Mouse (Mus musculus) forebrain, embryonic 10.5 days (tissue): ENCODE data around the gene Alox12b. TPM values are rescaled to one million over a fixed set of nuclear protein-coding genes. Genes with fewer than 3 reads are reported as not detected.
A peak's percentile ranks its signal among the peaks of the same experiment; 100 is the strongest.

Experiments
- DNase-seq: peaks from one replicate; pipeline ENCODE4 v3.0.0-alpha.2; 2017; ENCODE audit warnings: low spot score; ENCODE audit errors: extremely low spot score
- H3K27ac ChIP-seq: fragments of 300-500 bp; sonication (generic); 2 replicates; pipeline ENCODE4 v1.5.1; 2016; ENCODE audit warnings: mild to moderate bottlenecking
- H3K27me3 ChIP-seq: fragments of 300-500 bp; sonication (generic); 2 replicates; pipeline ENCODE4 v1.6.1; 2016; ENCODE audit warnings: mild to moderate bottlenecking; ENCODE audit not compliant: poor library complexity, severe bottlenecking
- H3K36me3 ChIP-seq: fragments of 300-500 bp; sonication (generic); replicated peaks from 2 replicates; pipeline ENCODE4 v1.6.1; 2016; ENCODE audit warnings: mild to moderate bottlenecking, moderate library complexity
- H3K4me1 ChIP-seq: fragments of 300-500 bp; sonication (generic); 2 replicates; pipeline ENCODE4 v1.6.1; 2016
- H3K4me3 ChIP-seq: fragments of 300-500 bp; sonication (generic); 2 replicates; pipeline ENCODE4 v1.5.1; 2016; ENCODE audit warnings: mild to moderate bottlenecking, moderate library complexity
- H3K9me3 ChIP-seq: fragments of 300-500 bp; sonication (generic); 2 replicates; pipeline ENCODE4 v1.6.1; 2016; ENCODE audit warnings: mild to moderate bottlenecking, moderate library complexity
- WGBS: fragments of 180-500 bp; shearing (Covaris S2); methylation state at CpG from one replicate; pipeline ENCODE4 v1.1.7; 2016; 5-methylcytosine and 5-hydroxymethylcytosine counted together
- polyA plus RNA-seq: library from polyadenylated mRNA; unstranded; fragments of >200 nt; fragmentation: Nextera tagmentation; extraction: Ambion mirVana; gene quantifications from 2 replicates; pipeline ENCODE4 v1.2.1, GENCODE M21; 2016

Alox12b gene
- polyA plus RNA-seq, result 0.05 TPM in 1 of 2 replicates, not detected in the other

DNA sequence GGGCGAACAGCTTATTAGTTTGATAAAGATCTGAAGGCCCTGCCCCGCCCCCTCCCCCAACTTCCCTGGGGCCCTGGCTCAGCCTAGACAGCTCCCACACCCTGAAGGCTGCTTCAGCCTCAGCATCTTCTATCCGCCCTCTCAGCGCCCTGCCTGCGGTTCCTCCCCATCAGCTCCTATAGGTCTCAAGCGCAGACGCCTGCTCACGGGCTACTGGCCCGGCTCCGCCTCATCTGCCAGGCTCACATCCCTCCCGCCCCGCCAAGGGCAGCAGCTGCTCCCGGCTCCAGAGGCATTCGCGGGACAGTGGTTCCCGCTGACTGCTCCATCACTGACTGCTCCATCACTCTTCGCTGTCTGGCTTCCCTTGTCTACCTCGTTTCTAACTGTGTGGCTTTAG, at the start of gene Alox12b:
Alox12b (plus strand) TSS at position 190 of the 400 bp plus-strand sequence.
- peak; percentile 37 for DNase-seq
- Histone ChIP-seq H3K36me3 (no peaks in the 10 kb centered on the region), H3K27ac (peak within 1 kb of the TSS; percentile 8; the same call in 1 of the 2 replicates), H3K9me3 (no peaks in the 10 kb centered on the region), H3K4me3 (peak within 1 kb of the TSS; percentile 33), H3K27me3 (peaks cover 66% of the 10 kb centered on the region), H3K4me1 (peaks cover 12% of the 10 kb centered on the region)
- WGBS, result 5% methylated on average over 18 of the region's 18 CpGs

DNA sequence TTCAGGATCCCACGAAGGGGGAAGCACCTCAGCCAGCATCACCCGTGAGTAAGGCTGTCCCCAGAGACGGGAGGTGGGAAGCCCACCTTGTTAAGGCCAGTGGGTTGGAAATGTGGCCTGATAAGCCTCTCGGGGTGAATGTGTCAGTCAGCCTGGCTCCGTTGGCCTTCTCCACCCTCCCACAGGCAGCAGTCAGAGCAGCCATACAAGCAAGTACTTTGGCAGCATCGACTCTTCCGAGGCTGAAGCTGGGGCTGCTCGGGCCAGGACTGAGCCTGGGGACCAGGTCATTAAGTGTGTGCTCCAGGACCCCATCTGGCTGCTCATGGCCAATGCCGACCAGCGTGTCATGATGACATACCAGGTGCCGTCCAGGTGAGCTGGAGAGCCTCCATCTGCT, 49.1 kb upstream of the Alox12b start:
- WGBS, result 91% methylated on average over 11 of the region's 11 CpGs
- Histone ChIP-seq H3K27ac (no peak overlapping the region), H3K36me3 (peaks cover 70% of the 10 kb centered on the region)

DNA sequence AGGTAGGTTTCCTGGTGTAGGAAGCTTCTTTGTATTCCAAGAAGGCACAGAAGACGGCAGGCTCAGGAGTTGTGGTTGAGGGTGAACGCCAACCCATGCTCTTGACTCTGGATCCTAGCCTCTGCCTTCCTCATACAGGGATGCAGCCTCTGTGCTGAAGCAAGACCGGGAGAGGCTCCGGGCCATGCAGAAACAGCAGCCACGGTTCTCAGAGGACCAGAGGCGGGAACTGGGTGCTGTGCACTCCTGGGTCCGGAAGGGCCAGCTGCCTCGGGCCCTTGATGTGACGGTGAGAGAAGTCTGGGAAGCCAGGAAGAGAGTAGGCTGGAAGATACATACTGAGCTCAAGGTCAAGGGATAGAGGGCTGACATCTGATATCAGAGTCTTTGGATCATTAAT, 48.6 kb upstream of the Alox12b start:
- DNase-seq, result no peak
- Histone ChIP-seq H3K27me3 (peaks cover 19% of the 10 kb centered on the region), H3K27ac (no peak overlapping the region), H3K4me1 (peaks cover 28% of the 10 kb centered on the region), H3K9me3 (no peaks in the 10 kb centered on the region), H3K4me3 (0 out of 2 replicates have a peak overlapping the region, but pooled peaks have one; percentile 10), H3K36me3 (peaks cover 64% of the 10 kb centered on the region)
- 94% methylated on average over 9 of the region's 9 CpGs for WGBS

More for the DNA sequence above, 49.1 kb upstream of the Alox12b start:
- H3K4me1 ChIP-seq, result peaks cover 28% of the 10 kb centered on the region
- H3K9me3 ChIP-seq, result no peaks in the 10 kb centered on the region
- no peak for DNase-seq
- H3K4me3 ChIP-seq, result peak overlapping the region; percentile 18; the same call in 1 of the 2 replicates
- peaks cover 13% of the 10 kb centered on the region for H3K27me3 ChIP-seq

DNA sequence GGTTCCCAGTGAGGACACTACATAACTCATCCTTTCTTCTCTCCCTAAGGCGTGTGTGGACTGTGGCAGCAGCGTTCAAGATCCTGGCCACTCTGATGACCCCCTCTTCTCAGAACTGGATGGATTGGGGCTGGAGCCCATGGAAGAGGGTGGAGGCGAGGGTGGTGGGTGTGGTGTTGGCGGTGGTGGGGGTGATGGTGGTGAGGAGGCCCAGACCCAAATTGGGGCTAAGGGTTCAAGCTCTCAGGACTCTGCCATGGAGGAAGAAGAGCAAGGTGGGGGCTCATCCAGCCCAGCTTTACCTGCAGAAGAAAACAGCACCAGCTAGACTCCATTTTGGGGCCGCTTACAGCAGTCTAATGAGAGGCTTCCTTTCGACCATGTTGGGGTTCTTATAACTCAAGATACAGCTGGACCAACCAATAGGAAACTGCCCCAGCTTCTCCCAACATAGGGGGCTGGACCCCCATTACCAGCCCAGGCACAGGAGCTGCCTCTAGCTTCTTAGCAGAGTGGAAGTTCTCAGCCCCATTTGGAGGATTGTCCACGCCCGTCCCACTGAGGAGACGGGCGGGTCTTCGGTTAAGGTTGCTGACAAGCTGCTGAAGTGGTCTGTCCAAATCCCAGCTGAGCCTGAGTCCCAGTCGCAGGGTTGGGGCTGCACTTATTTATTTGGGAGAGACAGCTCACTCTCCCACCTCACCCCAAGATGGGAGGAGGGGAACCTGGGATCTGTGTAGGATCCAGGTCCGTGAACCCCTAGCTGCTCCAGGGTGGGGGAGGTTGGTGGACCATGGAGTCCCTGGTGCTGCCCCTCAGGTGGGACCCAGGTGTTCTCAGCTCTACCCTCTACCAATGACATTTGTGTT, 47.5 kb upstream of the Alox12b start:
- peak overlapping the region; percentile 62 for H3K4me3 ChIP-seq
- no peak for DNase-seq
- peaks cover 29% of the 10 kb centered on the region for H3K27me3 ChIP-seq
- WGBS, result 81% methylated on average over 13 of the region's 13 CpGs
- H3K27ac ChIP-seq, result no peak overlapping the region
- peaks cover 54% of the 10 kb centered on the region for H3K36me3 ChIP-seq
- H3K9me3 ChIP-seq, result no peaks in the 10 kb centered on the region
- peaks cover 28% of the 10 kb centered on the region for H3K4me1 ChIP-seq

- Histone ChIP-seq H3K27me3 (peaks cover 41% of the 10 kb centered on the region), H3K27ac (peak overlapping the region; percentile 72), H3K4me3 (peak overlapping the region; percentile 62), H3K36me3 (peaks cover 42% of the 10 kb centered on the region), H3K4me1 (peaks cover 28% of the 10 kb centered on the region), H3K9me3 (no peaks in the 10 kb centered on the region)
- under 1% methylated on average over 30 of the region's 30 CpGs for WGBS
- DNase-seq, result peak; percentile 95
Measured at GRCm38 (mm10) chr11:69110319-69111046, 46.3 kb upstream of the Alox12b start.

DNA sequence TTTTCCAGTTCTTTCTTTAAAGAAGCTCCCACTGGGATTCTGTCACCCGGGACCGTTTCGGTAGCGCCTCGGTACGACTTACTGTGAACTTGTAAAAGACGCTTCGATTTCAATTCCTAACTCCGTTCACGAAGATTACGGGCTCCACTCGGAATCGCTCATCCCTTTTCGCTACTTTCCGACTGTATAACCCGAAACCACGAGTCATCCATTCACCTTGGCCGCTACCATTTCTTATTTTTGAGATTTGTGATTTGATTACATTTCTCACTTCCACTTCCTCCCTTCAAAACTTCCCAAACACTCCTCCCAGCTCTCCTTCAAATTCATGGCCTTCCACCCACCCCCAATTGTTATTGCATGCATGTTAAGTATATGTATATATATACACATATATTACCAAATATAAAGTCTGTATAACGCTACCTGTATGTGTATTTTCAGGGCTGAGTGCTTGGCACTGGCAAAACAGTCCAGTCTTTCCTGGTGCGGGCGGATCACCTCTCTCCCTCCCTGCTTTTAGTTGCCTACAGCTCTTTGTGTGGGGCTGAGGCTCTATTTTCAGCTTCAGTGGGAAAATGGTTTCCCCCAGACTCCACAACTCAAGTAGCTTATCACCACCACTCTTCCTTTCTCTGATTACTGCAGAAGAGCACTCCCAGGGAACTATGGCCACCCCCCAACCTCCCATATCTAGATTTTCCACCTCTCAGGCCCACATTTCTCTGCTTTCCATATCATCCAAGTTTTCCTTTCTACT, 45.6 kb upstream of the Alox12b start:
- peak overlapping the region; percentile 62 for H3K4me3 ChIP-seq
- peaks cover 49% of the 10 kb centered on the region for H3K27me3 ChIP-seq
- H3K9me3 ChIP-seq, result no peaks in the 10 kb centered on the region
- peak overlapping the region; percentile 72 for H3K27ac ChIP-seq
- 5% methylated on average over 21 of the region's 21 CpGs for WGBS
- peaks cover 34% of the 10 kb centered on the region for H3K36me3 ChIP-seq
- H3K4me1 ChIP-seq, result peaks cover 28% of the 10 kb centered on the region
- no peak for DNase-seq

DNA sequence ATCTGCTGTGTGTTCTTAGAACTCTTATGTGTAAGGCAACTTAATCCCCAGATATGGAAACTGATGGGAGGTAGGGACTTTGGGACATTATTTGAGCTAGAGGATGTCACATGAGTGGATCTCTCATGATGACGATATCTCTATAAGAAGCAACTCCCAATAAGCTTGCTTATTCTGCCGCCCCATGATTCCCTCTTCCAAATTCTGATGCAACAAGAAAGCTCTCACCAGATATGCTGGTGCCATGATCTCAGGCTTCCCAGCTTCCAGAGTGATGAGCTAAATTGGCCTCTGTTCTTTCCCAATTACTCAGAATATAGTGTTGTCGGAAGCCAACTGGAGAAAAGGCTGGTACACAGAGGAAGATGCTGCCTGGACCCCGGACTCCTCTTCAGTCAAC, 44.9 kb upstream of the Alox12b start:
- H3K27me3 ChIP-seq, result peaks cover 55% of the 10 kb centered on the region
- peak overlapping the region; percentile 72; the same call in 1 of the 2 replicates for H3K27ac ChIP-seq
- peak overlapping the region; percentile 62 for H3K4me3 ChIP-seq
- 62% methylated on average over 4 of the region's 4 CpGs for WGBS
- H3K4me1 ChIP-seq, result peaks cover 31% of the 10 kb centered on the region
- H3K9me3 ChIP-seq, result no peaks in the 10 kb centered on the region
- H3K36me3 ChIP-seq, result peaks cover 28% of the 10 kb centered on the region
- no peak for DNase-seq

- Histone ChIP-seq H3K4me1 (peaks cover 49% of the 10 kb centered on the region), H3K9me3 (no peaks in the 10 kb centered on the region), H3K4me3 (no peak overlapping the region), H3K27me3 (peaks cover 62% of the 10 kb centered on the region), H3K36me3 (peaks cover 6% of the 10 kb centered on the region), H3K27ac (no peak overlapping the region)
- 86% methylated on average over 3 of the region's 3 CpGs for WGBS
- DNase-seq, result no peak
Measured at GRCm38 (mm10) chr11:69114018-69114417, 42.8 kb upstream of the Alox12b start.

- DNase-seq, result no peak
- WGBS, result 87% methylated on average over 3 of the region's 3 CpGs
- Histone ChIP-seq H3K4me1 (peaks cover 49% of the 10 kb centered on the region), H3K27me3 (peaks cover 68% of the 10 kb centered on the region), H3K4me3 (no peak overlapping the region), H3K9me3 (no peaks in the 10 kb centered on the region), H3K27ac (no peak overlapping the region), H3K36me3 (peaks cover under 1% of the 10 kb centered on the region; the same call in 1 of the 2 replicates)
Measured at GRCm38 (mm10) chr11:69114621-69115020, 42.2 kb upstream of the Alox12b start.

DNA sequence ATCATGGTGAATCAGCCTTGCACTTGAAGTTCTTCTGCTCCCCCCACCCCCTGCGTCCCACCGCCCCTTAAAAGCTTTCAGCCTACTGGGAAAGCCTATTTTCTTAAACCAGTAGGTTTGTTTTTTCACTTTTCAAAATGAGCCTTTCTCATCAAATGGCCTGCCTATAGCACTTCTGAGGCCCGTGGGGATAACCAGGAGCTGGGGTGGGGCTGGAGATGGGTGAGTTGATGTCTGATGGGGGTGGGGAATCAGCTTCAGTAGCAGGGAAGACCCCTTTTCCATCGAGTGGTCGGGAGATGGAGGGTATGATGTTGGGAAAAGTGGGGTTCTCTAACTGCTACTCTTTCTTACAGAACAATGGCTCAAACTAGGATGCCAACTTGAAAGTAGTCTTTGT, 39.9 kb upstream of the Alox12b start:
- Histone ChIP-seq H3K4me1 (peaks cover 58% of the 10 kb centered on the region), H3K9me3 (no peaks in the 10 kb centered on the region), H3K27me3 (peaks cover 84% of the 10 kb centered on the region), H3K4me3 (peak overlapping the region; percentile 84), H3K36me3 (no peaks in the 10 kb centered on the region), H3K27ac (no peak overlapping the region)
- DNase-seq, result no peak
- WGBS, result 72% methylated on average over 5 of the region's 5 CpGs

GRCm38 (mm10) chr11:69117737-69118695, 38.8 kb upstream of the Alox12b start:
- no peaks in the 10 kb centered on the region for H3K9me3 ChIP-seq
- peak overlapping the region; percentile 85 for H3K27ac ChIP-seq
- no peaks in the 10 kb centered on the region for H3K36me3 ChIP-seq
- peaks cover 76% of the 10 kb centered on the region for H3K27me3 ChIP-seq
- WGBS, result under 1% methylated on average over 45 of the region's 45 CpGs
- peak; percentile 77 for DNase-seq
- peaks cover 62% of the 10 kb centered on the region for H3K4me1 ChIP-seq
- H3K4me3 ChIP-seq, result peak overlapping the region; percentile 84
